Mouse (Mus musculus) ES-E14 (cell line): ENCODE measurements around the gene Trim8.

Experiments
- CHD2 ChIP-seq: IDR thresholded peaks from 2 replicates; pipeline ENCODE4 v1.6.1; 2014; ENCODE audit warnings: mild to moderate bottlenecking, low read depth, low read length, inconsistent platforms
- HCFC1 ChIP-seq: IDR thresholded peaks from 2 replicates; pipeline ENCODE4 v1.6.1; 2012; ENCODE audit warnings: low read length, inconsistent platforms, borderline replicate concordance; ENCODE audit not compliant: insufficient read depth
- MAFK ChIP-seq: IDR thresholded peaks from 2 replicates; pipeline ENCODE4 v1.6.1; 2014; ENCODE audit warnings: mild to moderate bottlenecking, low read depth, low read length, inconsistent platforms; ENCODE audit not compliant: insufficient read depth
- ZC3H11A ChIP-seq: IDR thresholded peaks from 2 replicates; pipeline ENCODE4 v1.6.1; 2012; ENCODE audit warnings: low read depth, mild to moderate bottlenecking, inconsistent platforms, low read length, borderline replicate concordance
- ZNF384 ChIP-seq: IDR thresholded peaks from 2 replicates; pipeline ENCODE4 v1.6.1; 2012; ENCODE audit warnings: low read depth, low read length, inconsistent platforms

DNA sequence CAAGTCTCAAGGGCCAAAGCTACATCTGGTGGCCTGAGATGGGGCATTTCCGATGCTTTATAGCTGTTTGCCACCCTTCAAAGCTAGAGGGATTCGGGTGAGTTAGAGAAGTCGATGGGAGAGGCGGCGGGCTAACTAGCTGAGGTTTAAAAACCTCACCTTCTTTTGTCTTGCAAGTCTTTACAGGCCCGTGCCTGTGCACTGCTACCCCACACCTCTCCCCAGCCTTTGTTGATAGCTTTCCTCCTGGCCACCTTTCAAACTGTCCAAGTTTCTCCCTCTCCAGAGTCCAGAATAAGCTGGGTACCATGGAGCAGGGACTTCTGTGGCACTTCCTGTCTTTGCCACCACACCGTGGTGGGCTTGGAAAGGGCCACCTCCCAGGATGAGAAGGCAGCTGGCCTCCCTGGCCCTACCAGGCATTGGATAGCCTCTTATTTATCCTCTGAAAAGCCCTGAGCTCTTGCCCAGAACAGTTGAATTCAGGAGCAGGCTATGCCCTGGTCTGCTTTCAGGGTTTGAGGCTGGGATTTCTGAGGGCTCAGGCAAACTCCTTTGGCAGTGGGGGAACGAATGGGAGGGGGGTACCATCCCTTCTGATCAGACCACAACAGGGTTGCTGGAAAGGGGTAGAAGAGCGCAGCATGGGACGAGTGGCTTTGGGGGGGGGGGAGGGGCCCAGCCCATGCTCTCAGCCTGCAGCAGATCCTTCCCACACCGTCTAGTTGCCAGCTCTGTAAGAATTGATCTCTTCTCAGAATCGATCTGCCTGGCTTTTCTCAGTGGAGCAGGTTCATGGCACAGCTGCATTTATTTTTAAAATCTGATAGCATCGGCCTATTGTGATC is 28.3 kb downstream of the Trim8 start:
- no peak for TF ChIP-seq ZNF384
- no peak for TF ChIP-seq MAFK
- TF ChIP-seq CHD2, result no peak
- no peak for TF ChIP-seq HCFC1
- TF ChIP-seq ZC3H11A, result no peak
